Mouse (Mus musculus) liver, adult (tissue): ENCODE measurements around the gene Gm17535.
"Not testable (repeated sequence)": the region's sequence is repeated elsewhere in the genome, so short reads cannot be mapped to it uniquely, and the experiment has no call there.

Experiments
- GATA4 ChIP-seq: IDR thresholded peaks from 2 replicates; pipeline ENCODE4 v1.6.1; 2014; ENCODE audit warnings: mild to moderate bottlenecking, low read length; ENCODE audit not compliant: insufficient replicate concordance

Gm17535 gene

DNA sequence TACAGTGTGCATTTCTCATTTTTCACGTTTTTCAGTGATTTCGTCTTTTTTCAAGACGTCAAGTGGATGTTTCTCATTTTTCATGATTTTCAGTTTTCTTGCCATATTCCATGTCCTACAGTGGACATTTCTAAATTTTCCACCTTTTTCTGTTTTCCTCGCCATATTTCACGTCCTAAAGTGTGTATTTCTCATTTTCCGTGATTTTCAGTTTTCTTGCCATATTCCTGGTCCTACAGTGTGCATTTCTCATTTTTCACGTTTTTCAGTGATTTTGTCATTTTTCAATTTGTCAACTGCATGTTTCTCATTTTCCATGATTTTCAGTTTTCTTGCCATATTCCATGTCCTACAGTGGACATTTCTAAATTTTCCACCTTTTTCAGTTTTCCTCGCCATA lies at the start of gene Gm17535:
Gm17535 (plus strand) TSS at position 301 of the 400 bp plus-strand sequence.
- TF ChIP-seq GATA4 = not testable (repeated sequence)

DNA sequence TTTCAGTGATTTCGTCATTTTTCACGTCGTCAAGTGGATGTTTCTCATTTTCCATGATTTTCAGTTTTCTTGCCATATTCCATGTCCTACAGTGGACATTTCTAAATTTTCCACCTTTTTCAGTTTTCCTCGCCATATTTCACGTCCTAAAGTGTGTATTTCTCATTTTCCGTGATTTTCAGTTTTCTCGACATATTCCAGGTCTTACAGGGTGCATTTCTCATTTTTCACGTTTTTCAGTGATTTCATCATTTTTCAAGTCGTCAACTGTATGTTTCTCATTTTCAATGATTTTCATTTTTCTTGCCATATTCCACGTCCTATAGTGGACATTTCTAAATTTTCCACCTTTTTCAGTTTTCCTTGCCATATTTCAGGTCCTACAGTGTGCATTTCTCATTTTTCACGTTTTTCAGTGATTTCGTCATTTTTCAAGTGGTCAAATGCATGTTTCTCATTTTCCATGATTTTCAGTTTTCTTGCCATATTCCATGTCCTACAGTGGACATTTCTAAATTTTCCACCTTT lies 33.9 kb upstream of the Gm17535 start, which contains the start of gene Gm10722:
Gm10722 (plus strand) TSS at position 478 of the 528 bp plus-strand sequence.
- not testable (repeated sequence) for TF ChIP-seq GATA4

DNA sequence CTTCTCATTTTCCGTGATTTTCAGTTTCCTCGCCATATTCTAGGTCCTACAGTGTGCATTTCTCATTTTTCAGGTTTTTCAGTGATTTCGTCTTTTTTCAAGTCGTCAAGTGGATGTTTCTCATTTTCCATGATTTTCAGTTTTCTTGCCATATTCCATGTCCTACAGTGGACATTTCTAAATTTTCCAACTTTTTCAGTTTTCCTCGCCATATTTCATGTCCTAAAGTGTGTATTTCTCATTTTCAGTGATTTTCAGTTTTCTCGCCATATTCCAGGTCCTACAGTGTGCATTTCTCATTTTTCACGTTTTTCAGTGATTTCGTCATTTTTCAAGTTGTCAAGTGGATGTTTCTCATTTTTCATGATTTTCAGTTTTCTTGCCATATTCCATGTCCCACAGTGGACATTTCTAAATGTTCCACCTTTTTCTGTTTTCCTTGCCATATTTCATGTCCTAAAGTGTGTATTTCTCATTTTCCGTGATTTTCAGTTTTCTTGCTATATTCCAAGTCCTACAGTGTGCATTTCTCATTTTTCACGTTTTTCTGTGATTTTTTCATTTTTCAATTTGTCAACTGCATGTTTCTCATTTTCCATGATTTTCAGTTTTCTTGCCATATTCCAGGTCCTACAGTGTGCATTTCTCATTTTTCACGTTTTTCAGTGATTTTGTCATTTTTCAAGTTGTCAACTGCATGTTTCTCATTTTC lies 32.3 kb upstream of the Gm17535 start:
- peak; percentile 61; the same call in 1 of the 2 replicates for TF ChIP-seq GATA4

DNA sequence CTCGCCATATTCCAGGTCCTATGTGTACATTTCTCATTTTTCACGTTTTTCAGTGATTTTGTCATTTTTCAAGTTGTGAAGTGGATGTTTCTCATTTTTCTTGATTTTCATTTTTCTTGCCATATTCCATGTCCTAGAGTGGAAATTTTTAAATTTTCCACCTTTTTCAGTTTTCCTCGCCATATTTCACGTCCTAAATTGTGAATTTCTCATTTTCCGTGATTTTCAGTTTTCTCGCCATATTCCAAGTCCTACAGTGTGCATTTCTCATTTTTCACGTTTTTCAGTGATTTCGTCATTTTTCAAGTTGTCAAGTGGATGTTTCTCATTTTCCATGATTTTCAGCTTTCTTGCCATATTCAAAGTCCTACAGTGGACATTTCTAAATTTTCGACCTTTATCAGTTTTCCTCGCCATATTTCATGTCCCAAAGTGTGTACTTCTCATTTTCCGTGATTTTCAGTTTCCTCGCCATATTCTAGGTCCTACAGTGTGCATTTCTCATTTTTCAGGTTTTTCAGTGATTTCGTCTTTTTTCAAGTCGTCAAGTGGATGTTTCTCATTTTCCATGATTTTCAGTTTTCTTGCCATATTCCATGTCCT lies 31.5 kb upstream of the Gm17535 start, which contains the start of gene Gm11168:
Gm11168 (plus strand) TSS at position 553 of the 603 bp plus-strand sequence.
- TF ChIP-seq GATA4 = peak; percentile 6; the same call in 1 of the 2 replicates

DNA sequence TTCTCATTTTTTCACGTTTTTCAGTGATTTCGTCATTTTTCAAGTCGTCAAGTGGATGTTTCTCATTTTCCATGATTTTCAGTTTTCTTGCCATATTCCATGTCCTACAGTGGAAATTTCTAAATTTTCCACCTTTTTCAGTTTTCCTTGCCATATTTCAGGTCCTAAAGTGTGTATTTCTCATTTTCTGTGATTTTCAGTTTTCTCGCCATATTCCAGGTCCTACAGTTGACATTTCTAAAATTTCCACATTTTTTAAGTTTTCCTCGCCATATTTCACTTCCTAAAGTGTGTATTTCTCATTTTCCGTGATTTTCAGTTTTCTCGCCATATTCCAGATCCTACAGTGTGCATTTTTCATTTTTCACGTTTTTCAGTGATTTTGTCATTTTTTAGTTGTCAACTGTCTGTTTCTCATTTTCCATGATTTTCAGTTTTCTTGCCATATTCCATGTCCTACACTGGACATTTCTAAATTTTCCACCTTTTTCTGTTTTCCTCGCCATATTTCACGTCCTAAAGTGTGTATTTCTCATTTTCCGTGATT lies 21.6 kb upstream of the Gm17535 start, which contains the start of gene Gm10721:
Gm10721 (plus strand) TSS at position 408 of the 547 bp plus-strand sequence.
- TF ChIP-seq GATA4 = not testable (repeated sequence)

DNA sequence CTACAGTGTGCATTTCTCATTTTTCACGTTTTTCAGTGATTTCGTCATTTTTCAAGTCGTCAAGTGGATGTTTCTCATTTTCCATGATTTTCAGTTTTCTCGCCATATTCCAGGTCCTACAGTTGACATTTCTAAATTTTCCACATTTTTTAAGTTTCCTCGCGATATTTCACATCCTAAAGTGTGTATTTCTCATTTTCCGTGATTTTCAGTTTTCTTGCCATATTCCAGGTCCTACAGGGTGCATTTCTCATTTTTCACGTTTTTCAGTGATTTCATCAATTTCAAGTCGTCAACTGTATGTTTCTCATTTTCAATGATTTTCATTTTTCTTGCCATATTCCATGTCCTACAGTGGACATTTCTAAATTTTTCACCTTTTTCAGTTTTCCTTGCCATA lies 19.0 kb upstream of the Gm17535 start, which contains the start of gene Gm10720:
Gm10720 (plus strand) TSS at position 301 of the 400 bp plus-strand sequence.
- not testable (repeated sequence) for TF ChIP-seq GATA4

DNA sequence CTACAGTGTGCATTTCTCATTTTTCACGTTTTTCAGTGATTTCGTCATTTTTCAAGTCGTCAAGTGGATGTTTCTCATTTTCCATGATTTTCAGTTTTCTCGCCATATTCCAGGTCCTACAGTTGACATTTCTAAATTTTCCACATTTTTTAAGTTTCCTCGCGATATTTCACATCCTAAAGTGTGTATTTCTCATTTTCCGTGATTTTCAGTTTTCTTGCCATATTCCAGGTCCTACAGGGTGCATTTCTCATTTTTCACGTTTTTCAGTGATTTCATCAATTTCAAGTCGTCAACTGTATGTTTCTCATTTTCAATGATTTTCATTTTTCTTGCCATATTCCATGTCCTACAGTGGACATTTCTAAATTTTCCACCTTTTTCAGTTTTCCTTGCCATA lies 17.3 kb upstream of the Gm17535 start, which contains the start of gene Gm10719:
Gm10719 (plus strand) TSS at position 301 of the 400 bp plus-strand sequence.
- not testable (repeated sequence) for TF ChIP-seq GATA4

DNA sequence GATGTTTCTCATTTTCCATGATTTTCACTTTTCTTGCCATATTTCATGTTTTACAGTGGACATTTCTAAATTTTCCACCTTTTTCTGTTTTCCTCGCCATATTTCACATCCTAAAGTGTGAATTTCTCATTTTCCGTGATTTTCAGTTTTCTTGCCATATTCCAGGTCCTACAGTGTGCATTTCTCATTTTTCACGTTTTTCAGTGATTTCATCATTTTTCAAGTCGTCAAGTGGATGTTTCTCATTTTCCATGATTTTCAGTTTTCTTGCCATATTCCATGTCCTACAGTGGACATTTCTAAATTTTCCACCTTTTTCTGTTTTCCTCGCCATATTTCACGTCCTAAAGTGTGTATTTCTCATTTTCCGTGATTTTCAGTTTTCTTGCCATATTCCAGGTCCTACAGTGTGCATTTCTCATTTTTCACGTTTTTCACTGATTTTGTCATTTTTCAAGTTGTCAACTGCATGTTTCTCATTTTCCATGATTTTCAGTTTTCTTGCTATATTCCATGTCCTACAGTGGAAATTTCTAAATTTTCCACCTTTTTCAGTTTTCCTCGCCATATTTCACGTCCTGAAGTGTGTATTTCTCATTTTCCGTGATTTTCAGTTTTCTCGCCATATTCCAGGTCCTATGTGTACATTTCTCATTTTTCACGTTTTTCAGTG lies 11.0 kb upstream of the Gm17535 start, which contains the start of gene Gm10718:
Gm10718 (plus strand) TSS at position 236 of the 673 bp plus-strand sequence.
- 0 out of 2 replicates have a peak, but pooled peaks have one; percentile 1 for TF ChIP-seq GATA4

DNA sequence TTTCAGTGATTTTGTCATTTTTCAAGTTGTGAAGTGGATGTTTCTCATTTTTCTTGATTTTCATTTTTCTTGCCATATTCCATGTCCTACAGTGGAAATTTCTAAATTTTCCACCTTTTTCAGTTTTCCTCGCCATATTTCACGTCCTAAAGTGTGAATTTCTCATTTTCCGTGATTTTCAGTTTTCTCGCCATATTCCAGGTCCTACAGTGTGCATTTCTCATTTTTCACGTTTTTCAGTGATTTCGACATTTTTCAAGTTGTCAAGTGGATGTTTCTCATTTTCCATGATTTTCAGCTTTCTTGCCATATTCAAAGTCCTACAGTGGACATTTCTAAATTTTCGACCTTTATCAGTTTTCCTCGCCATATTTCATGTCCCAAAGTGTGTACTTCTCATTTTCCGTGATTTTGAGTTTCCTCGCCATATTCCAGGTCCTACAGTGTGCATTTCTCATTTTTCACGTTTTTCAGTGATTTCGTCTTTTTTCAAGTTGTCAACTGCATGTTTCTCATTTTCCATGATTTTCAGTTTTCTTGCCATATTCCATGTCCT lies 9.4 kb upstream of the Gm17535 start, which contains the start of gene Gm10717:
Gm10717 (plus strand) TSS at position 506 of the 556 bp plus-strand sequence.
- TF ChIP-seq GATA4 = not testable (repeated sequence)

DNA sequence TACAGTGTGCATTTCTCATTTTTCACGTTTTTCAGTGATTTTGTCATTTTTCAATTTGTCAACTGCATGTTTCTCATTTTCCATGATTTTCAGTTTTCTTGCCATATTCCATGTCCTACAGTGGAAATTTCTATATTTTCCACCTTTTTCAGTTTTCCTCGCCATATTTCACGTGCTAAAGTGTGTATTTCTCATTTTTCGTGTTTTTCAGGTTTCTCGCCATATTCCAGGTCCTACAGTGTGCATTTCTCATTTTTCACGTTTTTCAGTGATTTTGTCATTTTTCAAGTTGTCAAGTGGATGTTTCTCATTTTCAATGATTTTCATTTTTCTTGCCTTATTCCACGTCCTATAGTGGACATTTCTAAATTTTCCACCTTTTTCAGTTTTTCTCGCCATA lies 2.2 kb downstream of the Gm17535 start, which contains the start of gene Gm10715:
Gm10715 (plus strand) TSS at position 301 of the 400 bp plus-strand sequence.
- TF ChIP-seq GATA4 = not testable (repeated sequence)
